Mouse (Mus musculus): ENCODE measurements at regions not wholly inside any gene's neighbourhood (a gene's known extent, or its start where the extent isn't known, plus 50 kb on each side); places are given as distances from the start of the nearest gene placed in this dataset.
"Not testable (repeated sequence)": the region's sequence is repeated elsewhere in the genome, so short reads cannot be mapped to it uniquely, and the experiment has no call there.

DNA sequence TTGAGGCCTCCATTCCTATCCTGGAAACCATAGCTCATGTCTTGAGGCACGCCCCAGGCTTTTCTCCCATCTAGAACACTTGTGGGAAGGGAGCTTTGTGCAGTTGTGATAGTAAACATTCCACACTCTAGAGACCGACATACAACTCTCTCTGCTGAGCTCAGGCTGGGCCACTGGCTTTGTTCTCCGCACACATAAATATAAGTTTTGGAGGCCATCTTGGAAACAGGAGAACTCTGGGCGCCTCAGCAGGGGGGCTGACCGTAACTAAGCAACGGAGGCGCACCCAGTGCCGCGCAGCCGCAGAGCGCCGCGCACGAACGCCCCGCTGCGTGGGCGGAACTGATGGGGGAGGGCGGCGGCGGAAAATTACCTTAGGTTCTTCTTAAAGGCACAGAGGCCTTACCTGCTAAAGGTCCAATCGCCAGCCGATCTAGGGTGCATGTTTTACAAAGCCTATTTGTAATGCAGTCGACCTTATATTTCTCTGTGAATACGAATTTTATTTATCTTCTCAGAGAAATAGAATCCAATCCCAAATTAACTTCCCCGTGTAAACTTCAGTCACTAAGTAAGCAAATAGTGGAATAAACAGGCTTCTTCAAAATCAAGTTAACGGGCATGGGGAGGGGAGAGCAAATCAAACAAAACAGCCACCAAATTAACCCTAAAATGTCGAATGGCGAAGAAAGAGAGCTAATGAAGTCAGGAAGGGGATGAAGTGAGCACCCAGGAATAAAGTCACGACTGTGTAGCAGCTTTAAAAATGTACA lies 65.2 kb upstream of the Chd2 start:
- no peak for TF ChIP-seq POLR2A (IDR thresholded peaks at IDR 0.05; ENCODE audit: insufficient read depth, low read length)
- peak; percentile 85 for TF ChIP-seq EP300 (IDR thresholded peaks at IDR 0.05; ENCODE audit: insufficient read depth, low read depth, low read length)
- H3K9ac ChIP-seq (ENCODE audit: low read depth, poor library complexity, severe bottlenecking): peak overlapping the region; percentile 80
- H3K9me3 ChIP-seq (replicated peaks; ENCODE audit: control insufficient read depth, insufficient read depth, low read length, poor library complexity, severe bottlenecking): no peaks in the 10 kb centered on the region
- H3K36me3 ChIP-seq (ENCODE audit: control insufficient read depth, insufficient read depth, low read length, poor library complexity, severe bottlenecking): no peaks in the 10 kb centered on the region
- peaks cover 10% of the 10 kb centered on the region for H3K4me1 ChIP-seq (ENCODE audit: control insufficient read depth, insufficient read depth, low read length)
- H3K27me3 ChIP-seq (ENCODE audit: control insufficient read depth, insufficient read depth, low read length, poor library complexity, severe bottlenecking): no peaks in the 10 kb centered on the region
- peak overlapping the region; percentile 67 for H3K4me3 ChIP-seq (ENCODE audit: low read depth, low read length)
- peak overlapping the region; percentile 93 for H3K27ac ChIP-seq (ENCODE audit: insufficient read depth, low read length)

DNA sequence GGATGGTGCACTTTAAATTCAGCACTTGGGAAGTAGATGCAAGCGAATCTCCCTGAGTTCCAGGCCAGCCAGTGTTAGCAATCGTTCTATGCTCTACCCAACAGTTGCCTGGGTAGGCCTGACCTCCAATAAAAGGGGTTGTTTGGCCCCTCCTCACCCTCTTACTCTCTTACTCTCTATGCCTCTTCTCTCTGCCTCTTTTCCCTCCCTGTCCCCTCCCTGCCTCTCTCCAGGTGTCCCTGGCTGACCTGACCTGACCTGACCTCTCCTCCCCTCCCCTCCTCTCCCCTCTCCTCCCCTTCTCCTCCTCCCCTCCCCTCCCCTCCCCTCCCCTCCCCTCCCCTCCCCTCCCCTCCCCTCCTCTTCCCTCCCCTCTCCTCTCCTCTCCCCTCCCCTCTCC lies 63.0 kb upstream of the Chd2 start:
- Histone ChIP-seq H3K9ac (ENCODE audit: low read depth, poor library complexity, severe bottlenecking) (no peak overlapping the region), H3K27me3 (ENCODE audit: control insufficient read depth, insufficient read depth, low read length, poor library complexity, severe bottlenecking) (no peaks in the 10 kb centered on the region; the same call in 1 of the 2 replicates), H3K4me1 (ENCODE audit: control insufficient read depth, insufficient read depth, low read length) (peaks cover 14% of the 10 kb centered on the region), H3K9me3 (replicated peaks; ENCODE audit: control insufficient read depth, insufficient read depth, low read length, poor library complexity, severe bottlenecking) (peaks cover 12% of the 10 kb centered on the region), H3K4me3 (ENCODE audit: low read depth, low read length) (no peak overlapping the region), H3K27ac (ENCODE audit: insufficient read depth, low read length) (no peak overlapping the region), H3K36me3 (ENCODE audit: control insufficient read depth, insufficient read depth, low read length, poor library complexity, severe bottlenecking) (no peaks in the 10 kb centered on the region)
- no peak for TF ChIP-seq CTCF (IDR thresholded peaks at IDR 0.05; ENCODE audit: low read depth, low read length)
- peak; percentile 87 for TF ChIP-seq EP300 (IDR thresholded peaks at IDR 0.05; ENCODE audit: insufficient read depth, low read depth, low read length)

DNA sequence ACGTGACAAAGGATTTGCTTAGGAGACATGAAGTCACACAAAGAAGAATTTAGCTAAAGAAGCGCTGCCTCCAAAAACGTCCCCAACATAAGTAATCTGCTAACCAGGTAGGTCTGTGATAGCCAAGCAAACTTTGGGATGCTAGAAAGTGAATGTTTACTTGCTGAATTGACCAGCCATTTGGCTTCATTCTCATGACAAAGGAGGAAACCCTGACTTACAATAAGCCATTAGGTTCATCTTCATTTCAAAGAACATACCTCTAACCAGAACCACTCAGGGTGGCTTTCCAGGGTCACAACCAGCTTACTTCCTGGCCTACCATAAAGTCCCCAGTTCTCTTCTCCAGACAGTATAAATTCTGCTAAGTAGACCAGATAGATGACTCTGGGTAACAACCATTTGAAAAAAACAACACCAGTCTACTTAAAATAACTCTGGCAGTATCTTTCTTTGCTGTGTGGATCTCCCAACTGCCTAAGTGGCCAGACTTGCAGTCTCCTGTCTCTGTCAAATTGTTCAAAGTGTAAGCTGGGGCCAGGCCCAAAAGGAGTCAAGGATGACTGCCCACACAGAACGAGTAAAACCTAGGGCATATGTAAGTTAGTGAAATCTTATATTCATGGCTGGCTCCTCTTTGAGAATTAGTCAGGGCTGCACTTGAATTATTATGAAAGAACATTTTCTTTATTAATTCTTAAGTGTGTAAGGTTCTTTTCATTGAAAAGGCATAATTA lies 61.4 kb upstream of the Chd2 start:
- TF ChIP-seq POLR2A (IDR thresholded peaks at IDR 0.05; ENCODE audit: insufficient read depth, low read length): no peak
- peak; percentile 41; the same call in 1 of the 2 replicates for TF ChIP-seq EP300 (IDR thresholded peaks at IDR 0.05; ENCODE audit: insufficient read depth, low read depth, low read length)
- H3K27ac ChIP-seq (ENCODE audit: insufficient read depth, low read length): peak overlapping the region; percentile 74
- H3K27me3 ChIP-seq (ENCODE audit: control insufficient read depth, insufficient read depth, low read length, poor library complexity, severe bottlenecking): no peaks in the 10 kb centered on the region; the same call in 1 of the 2 replicates
- H3K4me1 ChIP-seq (ENCODE audit: control insufficient read depth, insufficient read depth, low read length): peaks cover 14% of the 10 kb centered on the region
- H3K9me3 ChIP-seq (replicated peaks; ENCODE audit: control insufficient read depth, insufficient read depth, low read length, poor library complexity, severe bottlenecking): peaks cover 17% of the 10 kb centered on the region
- no peak overlapping the region for H3K4me3 ChIP-seq (ENCODE audit: low read depth, low read length)
- no peaks in the 10 kb centered on the region for H3K36me3 ChIP-seq (ENCODE audit: control insufficient read depth, insufficient read depth, low read length, poor library complexity, severe bottlenecking)
- H3K9ac ChIP-seq (ENCODE audit: low read depth, poor library complexity, severe bottlenecking): no peak overlapping the region

DNA sequence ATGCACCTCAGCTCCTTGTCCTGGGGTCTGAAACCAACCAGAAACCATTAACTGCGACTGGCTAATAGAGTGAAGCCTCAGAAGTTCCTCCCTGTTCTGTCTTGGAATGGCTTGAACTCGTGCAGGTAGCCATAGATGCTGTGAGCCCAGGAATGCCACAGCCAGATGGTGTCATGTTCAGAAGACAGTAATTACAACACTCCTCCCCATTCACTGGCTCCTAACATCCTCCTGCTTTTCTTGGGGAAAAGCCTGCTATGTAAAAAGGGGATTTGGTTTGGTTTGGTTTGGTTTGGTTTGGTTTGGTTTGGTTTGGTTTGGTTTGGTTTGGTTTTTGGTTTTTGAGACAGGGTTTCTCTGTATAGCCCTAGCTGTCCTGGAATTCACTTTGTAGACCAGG lies 59.7 kb upstream of the Chd2 start:
- H3K4me1 ChIP-seq (ENCODE audit: control insufficient read depth, insufficient read depth, low read length): peaks cover 14% of the 10 kb centered on the region
- no peak overlapping the region for H3K9ac ChIP-seq (ENCODE audit: low read depth, poor library complexity, severe bottlenecking)
- no peaks in the 10 kb centered on the region for H3K36me3 ChIP-seq (ENCODE audit: control insufficient read depth, insufficient read depth, low read length, poor library complexity, severe bottlenecking)
- peaks cover 17% of the 10 kb centered on the region for H3K9me3 ChIP-seq (replicated peaks; ENCODE audit: control insufficient read depth, insufficient read depth, low read length, poor library complexity, severe bottlenecking)
- TF ChIP-seq POLR2A (IDR thresholded peaks at IDR 0.05; ENCODE audit: insufficient read depth, low read length) (no peak), CTCF (IDR thresholded peaks at IDR 0.05; ENCODE audit: low read depth, low read length) (no peak), EP300 (IDR thresholded peaks at IDR 0.05; ENCODE audit: insufficient read depth, low read depth, low read length) (no peak)
- no peak overlapping the region for H3K27ac ChIP-seq (ENCODE audit: insufficient read depth, low read length)
- no peaks in the 10 kb centered on the region; the same call in 1 of the 2 replicates for H3K27me3 ChIP-seq (ENCODE audit: control insufficient read depth, insufficient read depth, low read length, poor library complexity, severe bottlenecking)
- no peak overlapping the region for H3K4me3 ChIP-seq (ENCODE audit: low read depth, low read length)

DNA sequence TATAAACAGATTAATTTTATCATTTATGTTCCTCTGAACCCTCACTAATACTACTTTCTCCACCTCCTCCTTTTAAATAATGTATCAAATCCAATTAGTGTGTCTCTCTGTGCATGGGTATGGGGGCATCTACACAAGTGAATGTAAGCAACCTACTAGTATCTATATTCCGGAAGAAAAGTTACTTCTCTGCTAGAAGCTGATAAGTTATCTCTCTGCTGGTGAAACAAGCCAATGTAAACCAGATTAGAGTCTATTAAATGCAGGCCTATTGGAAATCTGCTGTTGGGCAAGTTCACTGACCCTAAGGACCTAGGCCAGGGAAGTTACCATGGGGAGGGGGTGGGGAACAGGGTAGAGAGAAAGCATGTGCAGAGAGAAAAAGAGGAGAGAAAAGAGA lies 59.1 kb upstream of the Chd2 start:
- H3K27ac ChIP-seq (ENCODE audit: insufficient read depth, low read length): no peak overlapping the region
- H3K4me3 ChIP-seq (ENCODE audit: low read depth, low read length): no peak overlapping the region
- peaks cover 17% of the 10 kb centered on the region for H3K9me3 ChIP-seq (replicated peaks; ENCODE audit: control insufficient read depth, insufficient read depth, low read length, poor library complexity, severe bottlenecking)
- no peak overlapping the region for H3K9ac ChIP-seq (ENCODE audit: low read depth, poor library complexity, severe bottlenecking)
- no peaks in the 10 kb centered on the region for H3K36me3 ChIP-seq (ENCODE audit: control insufficient read depth, insufficient read depth, low read length, poor library complexity, severe bottlenecking)
- TF ChIP-seq EP300 (IDR thresholded peaks at IDR 0.05; ENCODE audit: insufficient read depth, low read depth, low read length): no peak
- TF ChIP-seq POLR2A (IDR thresholded peaks at IDR 0.05; ENCODE audit: insufficient read depth, low read length): no peak
- no peak for TF ChIP-seq CTCF (IDR thresholded peaks at IDR 0.05; ENCODE audit: low read depth, low read length)
- H3K4me1 ChIP-seq (ENCODE audit: control insufficient read depth, insufficient read depth, low read length): peaks cover 14% of the 10 kb centered on the region
- no peaks in the 10 kb centered on the region; the same call in 1 of the 2 replicates for H3K27me3 ChIP-seq (ENCODE audit: control insufficient read depth, insufficient read depth, low read length, poor library complexity, severe bottlenecking)

DNA sequence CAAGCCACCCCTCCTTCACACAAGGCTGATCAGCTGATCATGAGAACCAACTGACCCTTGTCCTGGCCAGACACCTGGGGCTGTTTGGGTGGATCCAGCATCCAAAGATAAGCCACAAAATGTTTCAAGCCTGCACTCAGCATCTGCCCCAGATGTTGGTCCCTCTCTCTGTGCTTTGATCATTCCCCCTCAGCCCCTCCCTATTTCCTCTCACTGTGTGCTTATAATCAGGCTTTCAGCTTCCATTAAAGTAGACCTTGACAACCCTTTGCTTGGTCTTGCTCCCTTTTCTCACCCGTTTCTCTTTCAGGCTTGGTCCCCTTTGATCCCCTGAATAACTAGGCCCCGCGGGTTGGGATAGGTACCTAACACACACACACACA lies 58.4 kb upstream of the Chd2 start:
- Histone ChIP-seq H3K9me3 (replicated peaks; ENCODE audit: control insufficient read depth, insufficient read depth, low read length, poor library complexity, severe bottlenecking) (peaks cover 17% of the 10 kb centered on the region), H3K4me1 (ENCODE audit: control insufficient read depth, insufficient read depth, low read length) (peaks cover 13% of the 10 kb centered on the region)
- H3K4me3 ChIP-seq (ENCODE audit: low read depth, low read length); H3K27me3 ChIP-seq (ENCODE audit: control insufficient read depth, insufficient read depth, low read length, poor library complexity, severe bottlenecking); H3K9ac ChIP-seq (ENCODE audit: low read depth, poor library complexity, severe bottlenecking); H3K27ac ChIP-seq (ENCODE audit: insufficient read depth, low read length); H3K36me3 ChIP-seq (ENCODE audit: control insufficient read depth, insufficient read depth, low read length, poor library complexity, severe bottlenecking): not testable (repeated sequence)

Data from ES-Bruce4 (cell line).